Mouse (Mus musculus): ENCODE measurements at regions not wholly inside any gene's neighbourhood (a gene's known extent, or its start where the extent isn't known, plus 50 kb on each side); places are given as distances from the start of the nearest gene placed in this dataset.

GRCm38 (mm10) chr4:150715051-150715450, 63.1 kb upstream of the Slc45a1 start:
- H3K4me3 ChIP-seq, result no peak overlapping the region
- H3K9ac ChIP-seq, result no peak overlapping the region
- no peak for ATAC-seq (ENCODE audit: borderline replicate concordance, extremely low read depth, low FRiP score, low TSS enrichment)
- no peak overlapping the region for H3K4me2 ChIP-seq
- no peaks in the 10 kb centered on the region for H3K36me3 ChIP-seq
- 81% methylated on average over 2 of the region's 2 CpGs for WGBS
- no peaks in the 10 kb centered on the region for H3K9me3 ChIP-seq
- no peaks in the 10 kb centered on the region for H3K27me3 ChIP-seq
- H3K4me1 ChIP-seq, result peaks cover 23% of the 10 kb centered on the region
- H3K27ac ChIP-seq, result no peak overlapping the region

GRCm38 (mm10) chr4:150713291-150713690, 61.3 kb upstream of the Slc45a1 start:
- Histone ChIP-seq H3K27ac (0 out of 2 replicates have a peak overlapping the region, but pooled peaks have one; percentile 48), H3K4me2 (no peak overlapping the region), H3K9ac (no peak overlapping the region), H3K27me3 (no peaks in the 10 kb centered on the region), H3K36me3 (no peaks in the 10 kb centered on the region), H3K4me1 (peaks cover 26% of the 10 kb centered on the region), H3K4me3 (no peak overlapping the region), H3K9me3 (no peaks in the 10 kb centered on the region)
- WGBS, result 30% methylated on average over 5 of the region's 5 CpGs
- no peak for ATAC-seq (ENCODE audit: borderline replicate concordance, extremely low read depth, low FRiP score, low TSS enrichment)

- Histone ChIP-seq H3K27ac (peak overlapping the region; percentile 48; the same call in 1 of the 2 replicates), H3K4me1 (peaks cover 30% of the 10 kb centered on the region), H3K27me3 (no peaks in the 10 kb centered on the region), H3K36me3 (no peaks in the 10 kb centered on the region), H3K4me3 (no peak overlapping the region), H3K9me3 (no peaks in the 10 kb centered on the region), H3K4me2 (no peak overlapping the region), H3K9ac (no peak overlapping the region)
- WGBS, result 24% methylated on average over 10 of the region's 10 CpGs
- ATAC-seq (ENCODE audit: borderline replicate concordance, extremely low read depth, low FRiP score, low TSS enrichment), result no peak
Observed at GRCm38 (mm10) chr4:150712856-150713255, 60.9 kb upstream of the Slc45a1 start.

- Histone ChIP-seq H3K4me3 (no peak overlapping the region), H3K9ac (no peak overlapping the region), H3K4me1 (peaks cover 37% of the 10 kb centered on the region), H3K27ac (no peak overlapping the region), H3K9me3 (no peaks in the 10 kb centered on the region), H3K4me2 (no peak overlapping the region), H3K36me3 (no peaks in the 10 kb centered on the region), H3K27me3 (no peaks in the 10 kb centered on the region)
- no peak for ATAC-seq (ENCODE audit: borderline replicate concordance, extremely low read depth, low FRiP score, low TSS enrichment)
- WGBS, result 90% methylated on average over 6 of the region's 6 CpGs
Observed at GRCm38 (mm10) chr4:150711646-150712045, 59.7 kb upstream of the Slc45a1 start.

GRCm38 (mm10) chr4:150709391-150710130, 57.6 kb upstream of the Slc45a1 start:
- 41% methylated on average over 11 of the region's 11 CpGs for WGBS
- no peaks in the 10 kb centered on the region for H3K9me3 ChIP-seq
- no peaks in the 10 kb centered on the region for H3K27me3 ChIP-seq
- H3K36me3 ChIP-seq, result no peaks in the 10 kb centered on the region
- H3K27ac ChIP-seq, result no peak overlapping the region
- H3K4me1 ChIP-seq, result peaks cover 41% of the 10 kb centered on the region
- no peak overlapping the region for H3K4me3 ChIP-seq
- H3K4me2 ChIP-seq, result no peak overlapping the region
- no peak overlapping the region for H3K9ac ChIP-seq
- ATAC-seq (ENCODE audit: borderline replicate concordance, extremely low read depth, low FRiP score, low TSS enrichment), result no peak

- Histone ChIP-seq H3K9ac (no peak overlapping the region), H3K27me3 (no peaks in the 10 kb centered on the region), H3K4me2 (no peak overlapping the region), H3K9me3 (no peaks in the 10 kb centered on the region), H3K36me3 (no peaks in the 10 kb centered on the region), H3K4me1 (peaks cover 42% of the 10 kb centered on the region), H3K27ac (no peak overlapping the region), H3K4me3 (no peak overlapping the region)
- ATAC-seq (ENCODE audit: borderline replicate concordance, extremely low read depth, low FRiP score, low TSS enrichment), result no peak
- 65% methylated on average over 4 of the region's 4 CpGs for WGBS
Observed at GRCm38 (mm10) chr4:150708572-150708984, 56.6 kb upstream of the Slc45a1 start.

GRCm38 (mm10) chr4:150707725-150708571, 56.0 kb upstream of the Slc45a1 start:
- H3K27ac ChIP-seq, result 0 out of 2 replicates have a peak overlapping the region, but pooled peaks have one; percentile 5
- ATAC-seq (ENCODE audit: borderline replicate concordance, extremely low read depth, low FRiP score, low TSS enrichment), result no peak; the same call in 1 of the 2 replicates

GRCm38 (mm10) chr4:150706793-150707724, 55.1 kb upstream of the Slc45a1 start:
- WGBS, result 44% methylated on average over 19 of the region's 19 CpGs
- no peak overlapping the region for H3K9ac ChIP-seq
- H3K4me3 ChIP-seq, result no peak overlapping the region
- H3K4me2 ChIP-seq, result no peak overlapping the region
- peaks cover 32% of the 10 kb centered on the region for H3K4me1 ChIP-seq
- H3K27me3 ChIP-seq, result no peaks in the 10 kb centered on the region
- no peak overlapping the region for H3K27ac ChIP-seq
- ATAC-seq (ENCODE audit: borderline replicate concordance, extremely low read depth, low FRiP score, low TSS enrichment), result no peak
- H3K9me3 ChIP-seq, result no peaks in the 10 kb centered on the region
- H3K36me3 ChIP-seq, result no peaks in the 10 kb centered on the region

More at GRCm38 (mm10) chr4:150707725-150708571, 56.0 kb upstream of the Slc45a1 start:
- Histone ChIP-seq H3K4me1 (peaks cover 38% of the 10 kb centered on the region), H3K36me3 (no peaks in the 10 kb centered on the region), H3K27me3 (no peaks in the 10 kb centered on the region), H3K9ac (no peak overlapping the region), H3K4me3 (no peak overlapping the region), H3K4me2 (no peak overlapping the region), H3K9me3 (no peaks in the 10 kb centered on the region)
- WGBS, result 47% methylated on average over 20 of the region's 20 CpGs

GRCm38 (mm10) chr4:150706291-150706690, 54.3 kb upstream of the Slc45a1 start:
- Histone ChIP-seq H3K9ac (no peak overlapping the region), H3K4me2 (no peak overlapping the region), H3K9me3 (no peaks in the 10 kb centered on the region), H3K27me3 (no peaks in the 10 kb centered on the region), H3K36me3 (no peaks in the 10 kb centered on the region), H3K4me1 (peaks cover 32% of the 10 kb centered on the region), H3K27ac (no peak overlapping the region), H3K4me3 (no peak overlapping the region)
- ATAC-seq (ENCODE audit: borderline replicate concordance, extremely low read depth, low FRiP score, low TSS enrichment), result no peak
- WGBS, result 94% methylated on average over 7 of the region's 7 CpGs

GRCm38 (mm10) chr4:150703266-150703665, 51.3 kb upstream of the Slc45a1 start:
- peaks cover 21% of the 10 kb centered on the region for H3K4me1 ChIP-seq

More at GRCm38 (mm10) chr4:150703266-150703665, 51.3 kb upstream of the Slc45a1 start:
- ATAC-seq (ENCODE audit: borderline replicate concordance, extremely low read depth, low FRiP score, low TSS enrichment), result no peak
- Histone ChIP-seq H3K9ac (no peak overlapping the region), H3K9me3 (no peaks in the 10 kb centered on the region), H3K27me3 (no peaks in the 10 kb centered on the region), H3K27ac (no peak overlapping the region), H3K36me3 (no peaks in the 10 kb centered on the region), H3K4me2 (no peak overlapping the region), H3K4me3 (no peak overlapping the region)
- WGBS, result 90% methylated on average over 5 of the region's 5 CpGs
